Mouse (Mus musculus) kidney, adult 11 months (tissue): ENCODE measurements around the gene Trp53bp2.

Experiments used
- DNase-seq: peaks from one replicate; pipeline ENCODE4 v3.0.0; 2022

Gene Trp53bp2

GRCm38 (mm10) chr1:182502491-182503050 is 93.6 kb downstream of the Trp53bp2 start:
- no peak for DNase-seq

DNA sequence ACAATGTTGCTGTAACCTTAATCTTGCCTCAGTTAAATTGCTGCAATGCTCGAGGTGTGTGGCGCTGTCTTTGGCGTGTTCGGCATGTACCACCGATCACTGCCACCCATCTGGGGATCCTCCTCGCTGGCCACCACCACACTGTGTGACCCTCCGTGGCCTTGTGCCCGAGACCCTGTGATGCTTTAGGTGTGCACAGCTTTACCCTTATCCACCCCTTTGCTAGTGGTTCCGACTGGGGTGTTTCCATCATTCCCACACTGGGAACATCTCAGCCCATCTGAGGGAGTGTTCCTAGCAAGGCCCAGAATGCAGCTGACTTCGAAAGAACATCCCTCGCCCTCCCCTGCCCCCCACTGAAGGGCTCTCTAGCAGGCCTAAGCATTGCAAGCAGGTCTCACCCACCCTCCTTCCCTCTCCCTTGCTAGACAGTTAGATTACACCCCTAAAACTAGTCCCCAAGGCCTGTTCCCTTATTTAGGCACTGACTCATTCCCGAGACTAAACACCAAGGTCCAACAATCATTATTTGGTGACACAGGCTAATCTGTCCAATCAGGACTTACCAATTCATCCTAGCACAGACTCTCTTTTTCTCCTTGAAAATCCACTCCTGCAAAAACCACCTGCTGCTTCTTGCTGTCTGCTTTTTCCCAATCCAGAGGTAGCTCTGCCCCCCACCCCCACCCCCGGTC is 94.4 kb downstream of the Trp53bp2 start:
- no peak for DNase-seq

DNA sequence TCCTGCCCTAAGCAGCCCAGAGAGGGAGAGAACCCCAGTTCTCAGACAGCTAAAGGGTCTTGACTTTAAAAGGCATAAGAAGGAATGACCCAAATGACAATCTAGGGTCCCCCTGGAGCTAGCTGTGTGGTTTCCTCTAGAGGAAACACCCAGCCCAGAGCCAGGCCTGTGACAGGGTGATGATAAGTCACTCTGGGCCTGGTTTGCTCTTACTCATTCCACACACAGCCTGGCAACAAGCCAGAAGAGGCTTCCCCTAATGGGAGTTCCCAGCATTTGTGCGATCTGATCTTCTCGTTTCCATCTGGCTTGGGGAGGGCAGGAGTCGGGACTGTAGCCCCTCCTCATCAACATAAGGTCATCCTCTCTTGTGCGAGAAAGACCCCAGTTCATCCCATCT is 95.3 kb downstream of the Trp53bp2 start:
- peak; percentile 61 for DNase-seq

- no peak for DNase-seq
These were observed 96.3 kb downstream of the Trp53bp2 start for GRCm38 (mm10) chr1:182505291-182505690.

DNA sequence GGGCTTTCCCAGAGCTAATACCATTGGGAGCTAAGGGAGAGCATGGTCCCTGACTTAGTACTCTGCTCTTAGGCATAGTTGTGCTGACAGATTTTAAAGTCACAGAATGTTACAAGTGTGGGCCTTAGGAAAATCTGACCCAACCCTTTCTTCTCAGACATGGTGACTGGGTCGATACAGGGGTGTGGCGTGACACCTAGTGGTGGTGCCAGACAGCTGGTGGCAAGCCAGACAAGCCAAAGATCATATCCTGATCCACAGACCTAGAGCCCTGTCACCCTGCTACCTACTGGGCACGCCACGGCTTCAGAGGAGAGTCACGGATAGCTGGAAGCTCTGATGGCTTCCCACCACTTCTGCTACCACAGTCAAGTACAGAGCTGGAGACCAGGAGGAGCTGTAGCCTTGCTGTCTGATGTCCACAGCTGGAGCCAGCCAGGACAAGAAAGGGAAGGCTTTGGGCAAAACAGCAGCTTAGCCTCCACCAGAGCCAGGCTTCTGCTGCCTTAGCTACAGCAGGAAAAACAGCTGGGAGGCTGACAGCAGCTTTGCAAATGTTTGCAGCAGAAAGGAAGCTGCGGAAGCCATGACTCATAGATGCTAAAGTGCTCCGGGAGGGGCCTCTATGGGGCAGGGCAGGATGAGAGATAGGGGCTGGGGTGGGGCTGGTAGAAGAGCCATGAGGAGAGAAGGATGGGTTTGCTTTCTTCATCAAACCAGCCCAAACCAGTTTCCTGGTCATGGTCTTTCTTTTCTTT is 97.4 kb downstream of the Trp53bp2 start:
- peak; percentile 62 for DNase-seq

DNA sequence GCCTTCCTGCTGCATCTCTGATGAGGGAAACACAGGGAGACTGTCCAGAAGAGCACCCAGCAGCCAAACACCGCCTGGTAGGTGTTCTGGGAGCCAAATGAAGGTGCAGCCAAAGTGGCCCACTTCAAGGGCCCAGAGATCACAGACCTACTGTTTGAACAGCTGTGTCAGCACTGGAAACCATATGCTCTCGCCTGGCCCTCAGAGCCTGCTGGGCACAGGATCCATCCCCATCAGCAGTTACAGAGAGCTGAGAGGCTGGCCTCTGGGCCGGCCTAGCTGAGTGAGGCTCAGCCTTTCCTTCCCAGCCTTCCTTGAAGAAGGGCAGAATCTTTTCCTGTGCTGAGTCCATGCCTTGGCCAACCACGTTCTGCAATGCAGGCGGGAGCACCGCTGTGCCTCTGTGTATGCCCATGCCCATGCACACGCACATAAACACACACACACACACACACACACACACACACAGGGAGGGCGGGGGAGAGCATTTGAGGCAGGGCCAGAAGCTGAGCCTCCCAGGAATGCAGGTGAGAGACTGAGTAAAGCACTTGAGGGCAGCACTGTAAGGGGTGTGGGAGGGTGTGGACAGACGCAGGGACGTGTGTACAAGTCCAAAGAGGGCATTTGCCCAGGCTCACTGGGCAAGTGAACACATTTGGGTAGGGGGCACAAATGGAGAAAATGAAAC is 100.3 kb downstream of the Trp53bp2 start:
- no peak for DNase-seq

- DNase-seq = no peak
These were observed 102.1 kb downstream of the Trp53bp2 start for GRCm38 (mm10) chr1:182511073-182511472.

GRCm38 (mm10) chr1:182511778-182512177 is 102.8 kb downstream of the Trp53bp2 start:
- DNase-seq = no peak
